Mouse (Mus musculus): Measurements from ENCODE around the gene Fscn2. TPM values are rescaled to one million over a fixed set of nuclear protein-coding genes. Genes with fewer than 3 reads are reported as not detected.

Fscn2 gene
- total and polyA plus RNA-seq, 2 experiments from 2014 or later = 0.29 to 2.0 TPM

DNA sequence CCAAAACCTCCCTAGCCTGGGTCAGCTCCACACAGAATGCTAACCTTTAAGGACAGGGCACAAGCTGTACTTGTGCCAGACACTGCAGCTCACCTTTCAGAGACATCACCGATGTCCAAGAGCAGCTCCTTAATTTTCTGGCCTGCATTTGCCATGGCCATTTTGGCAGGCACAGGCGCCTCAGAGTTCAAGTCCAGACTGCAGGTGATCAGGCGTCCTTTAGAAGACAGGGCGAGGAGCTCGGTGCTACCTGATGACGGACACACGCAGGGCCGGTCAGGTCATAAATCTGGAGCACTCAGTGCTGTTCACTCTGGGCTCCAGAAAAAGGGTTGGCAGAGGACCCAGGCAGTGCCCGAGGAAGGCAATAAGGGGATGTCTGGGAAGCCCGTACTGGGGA lies 14.0 kb downstream of the Fscn2 start:
- H3K27me3 ChIP-seq (ENCODE audit: insufficient read depth, low read length) = no peaks in the 10 kb centered on the region
- H3K9me3 ChIP-seq (ENCODE audit: low read length) = no peaks in the 10 kb centered on the region
- H3K27ac ChIP-seq (ENCODE audit: low read depth, low read length) = no peak overlapping the region
- WGBS = 92% methylated on average over 10 of the region's 10 CpGs
- peaks cover 11% of the 10 kb centered on the region; the same call in 1 of the 2 replicates for H3K4me1 ChIP-seq (ENCODE audit: insufficient read depth)
- H3K4me2 ChIP-seq (ENCODE audit: low read depth) = no peak overlapping the region
- DNase-seq (no peak), ATAC-seq (no peak)
- no peak for TF ChIP-seq CTCF (IDR thresholded peaks at IDR 0.05; ENCODE audit: low read depth)
- peaks cover 67% of the 10 kb centered on the region for H3K36me3 ChIP-seq (ENCODE audit: insufficient read depth)
- no peak overlapping the region for H3K4me3 ChIP-seq (ENCODE audit: low read depth, low read length)
- H3K9ac ChIP-seq = no peak overlapping the region

DNA sequence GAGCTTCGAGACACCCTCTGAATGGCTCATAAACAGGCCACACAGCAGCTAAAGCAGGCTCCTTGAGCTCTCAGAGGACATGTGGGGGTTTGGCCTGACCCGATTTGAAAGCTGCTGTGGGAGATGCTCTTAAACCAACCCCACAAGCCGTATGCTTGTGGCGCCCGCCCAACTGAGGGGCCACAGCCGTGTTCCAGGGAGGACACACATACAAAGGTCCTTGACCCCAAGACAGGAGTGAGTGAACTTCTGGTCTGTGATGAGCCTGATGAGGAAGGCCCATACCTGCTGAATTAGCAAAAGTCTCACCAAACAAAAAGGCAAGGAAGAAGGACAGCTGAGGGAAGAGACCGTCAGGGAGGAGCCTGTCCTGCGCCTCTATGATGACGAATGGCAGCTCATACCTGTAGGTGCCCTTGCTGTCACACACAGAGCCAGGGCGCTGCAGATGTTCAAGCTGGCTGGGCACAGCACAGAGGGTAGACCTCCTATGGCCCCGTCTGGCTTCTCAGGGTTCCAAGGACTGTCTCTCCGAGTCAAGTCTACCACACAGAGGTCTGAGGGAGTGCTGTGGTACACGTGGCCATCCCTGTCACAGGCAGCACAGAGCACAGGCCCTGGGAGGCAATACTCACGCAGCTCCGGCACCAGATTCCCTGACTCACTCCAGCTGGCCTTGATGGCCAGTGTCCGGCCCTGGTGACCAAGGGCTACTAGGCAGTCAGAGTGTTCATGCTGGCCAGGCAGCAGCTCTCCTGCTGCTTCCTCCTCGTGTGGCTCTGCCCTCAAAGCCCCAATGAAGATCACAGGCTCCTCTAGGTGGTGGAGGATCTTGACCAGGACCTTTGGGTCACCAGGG lies 15.2 kb downstream of the Fscn2 start:
- Histone ChIP-seq H3K36me3 (ENCODE audit: insufficient read depth) (peaks cover 67% of the 10 kb centered on the region), H3K9ac (no peak overlapping the region; the same call in 1 of the 2 replicates)
- ATAC-seq = no peak

GRCm38 (mm10) chr11:120377337-120377736 lies 16.0 kb downstream of the Fscn2 start:
- no peaks in the 10 kb centered on the region for H3K9me3 ChIP-seq (ENCODE audit: low read length)
- H3K4me2 ChIP-seq (ENCODE audit: low read depth) = peak overlapping the region; percentile 94
- no peak for ATAC-seq
- no peaks in the 10 kb centered on the region for H3K27me3 ChIP-seq (ENCODE audit: insufficient read depth, low read length)
- TF ChIP-seq CTCF (IDR thresholded peaks at IDR 0.05; ENCODE audit: low read depth) = no peak
- H3K4me1 ChIP-seq (ENCODE audit: insufficient read depth) = peaks cover 11% of the 10 kb centered on the region; the same call in 1 of the 2 replicates
- peak overlapping the region; percentile 75 for H3K9ac ChIP-seq
- WGBS = 75% methylated on average over 10 of the region's 10 CpGs
- DNase-seq = no peak
- H3K4me3 ChIP-seq (ENCODE audit: low read depth, low read length) = peak overlapping the region; percentile 86
- H3K36me3 ChIP-seq (ENCODE audit: insufficient read depth) = peaks cover 66% of the 10 kb centered on the region
- H3K27ac ChIP-seq (ENCODE audit: low read depth, low read length) = 0 out of 2 replicates have a peak overlapping the region, but pooled peaks have one; percentile 82

More for the DNA sequence above, 15.2 kb downstream of the Fscn2 start:
- H3K27ac ChIP-seq (ENCODE audit: low read depth, low read length) = no peak overlapping the region
- H3K4me3 ChIP-seq (ENCODE audit: low read depth, low read length) = no peak overlapping the region
- 90% methylated on average over 17 of the region's 17 CpGs for WGBS
- H3K4me2 ChIP-seq (ENCODE audit: low read depth) = peak overlapping the region; percentile 94; the same call in 1 of the 2 replicates
- no peaks in the 10 kb centered on the region for H3K9me3 ChIP-seq (ENCODE audit: low read length)
- TF ChIP-seq CTCF (IDR thresholded peaks at IDR 0.05; ENCODE audit: low read depth) = no peak
- peaks cover 11% of the 10 kb centered on the region; the same call in 1 of the 2 replicates for H3K4me1 ChIP-seq (ENCODE audit: insufficient read depth)
- DNase-seq = no peak
- H3K27me3 ChIP-seq (ENCODE audit: insufficient read depth, low read length) = no peaks in the 10 kb centered on the region

- H3K27ac ChIP-seq (ENCODE audit: low read depth, low read length) = peak overlapping the region; percentile 82
- TF ChIP-seq CTCF (IDR thresholded peaks at IDR 0.05; ENCODE audit: low read depth) = no peak
- WGBS = 2% methylated on average over 40 of the region's 40 CpGs
- DNase-seq = peak; percentile 49
- H3K4me1 ChIP-seq (ENCODE audit: insufficient read depth) = peaks cover 11% of the 10 kb centered on the region; the same call in 1 of the 2 replicates
- H3K4me2 ChIP-seq (ENCODE audit: low read depth) = peak overlapping the region; percentile 94
- H3K27me3 ChIP-seq (ENCODE audit: insufficient read depth, low read length) = no peaks in the 10 kb centered on the region
- H3K9ac ChIP-seq = peak overlapping the region; percentile 75
- H3K4me3 ChIP-seq (ENCODE audit: low read depth, low read length) = peak overlapping the region; percentile 86
- peak; percentile 28 for ATAC-seq
- peaks cover 65% of the 10 kb centered on the region for H3K36me3 ChIP-seq (ENCODE audit: insufficient read depth)
- H3K9me3 ChIP-seq (ENCODE audit: low read length) = no peaks in the 10 kb centered on the region
These were observed 16.8 kb downstream of the Fscn2 start for GRCm38 (mm10) chr11:120378031-120378610.

GRCm38 (mm10) chr11:120378611-120379540 lies 17.5 kb downstream of the Fscn2 start, which contains the start of gene Faap100:
Faap100 (minus strand) TSS chr11:120378764.
- H3K9me3 ChIP-seq (ENCODE audit: low read length) = no peaks in the 10 kb centered on the region
- WGBS = 10% methylated on average over 53 of the region's 54 CpGs
- H3K4me1 ChIP-seq (ENCODE audit: insufficient read depth) = peaks cover 11% of the 10 kb centered on the region; the same call in 1 of the 2 replicates
- H3K4me2 ChIP-seq (ENCODE audit: low read depth) = peak within 1 kb of the TSS; percentile 94
- DNase-seq = peak; percentile 97
- peak within 1 kb of the TSS; percentile 86 for H3K4me3 ChIP-seq (ENCODE audit: low read depth, low read length)
- no peaks in the 10 kb centered on the region for H3K27me3 ChIP-seq (ENCODE audit: insufficient read depth, low read length)
- peak; percentile 92 for ATAC-seq
- TF ChIP-seq CTCF (IDR thresholded peaks at IDR 0.05; ENCODE audit: low read depth) = peak; percentile 79
- peak within 1 kb of the TSS; percentile 75 for H3K9ac ChIP-seq
- H3K27ac ChIP-seq (ENCODE audit: low read depth, low read length) = peak within 1 kb of the TSS; percentile 82
- peaks cover 66% of the 10 kb centered on the region for H3K36me3 ChIP-seq (ENCODE audit: insufficient read depth)

- H3K27me3 ChIP-seq (ENCODE audit: insufficient read depth, low read length) = no peaks in the 10 kb centered on the region
- DNase-seq = no peak
- H3K36me3 ChIP-seq (ENCODE audit: insufficient read depth) = peaks cover 64% of the 10 kb centered on the region
- no peak for TF ChIP-seq CTCF (IDR thresholded peaks at IDR 0.05; ENCODE audit: low read depth)
- no peak overlapping the region for H3K27ac ChIP-seq (ENCODE audit: low read depth, low read length)
- no peaks in the 10 kb centered on the region for H3K9me3 ChIP-seq (ENCODE audit: low read length)
- H3K4me2 ChIP-seq (ENCODE audit: low read depth) = no peak overlapping the region
- H3K4me3 ChIP-seq (ENCODE audit: low read depth, low read length) = no peak overlapping the region
- no peak for ATAC-seq
- 95% methylated on average over 3 of the region's 3 CpGs for WGBS
- H3K4me1 ChIP-seq (ENCODE audit: insufficient read depth) = peaks cover 11% of the 10 kb centered on the region; the same call in 1 of the 2 replicates
- no peak overlapping the region for H3K9ac ChIP-seq
These were observed 18.9 kb downstream of the Fscn2 start for GRCm38 (mm10) chr11:120380271-120380670.
